Mouse (Mus musculus): ENCODE measurements at regions not wholly inside any gene's neighbourhood (a gene's known extent, or its start where the extent isn't known, plus 50 kb on each side); places are given as distances from the start of the nearest gene placed in this dataset.

DNA sequence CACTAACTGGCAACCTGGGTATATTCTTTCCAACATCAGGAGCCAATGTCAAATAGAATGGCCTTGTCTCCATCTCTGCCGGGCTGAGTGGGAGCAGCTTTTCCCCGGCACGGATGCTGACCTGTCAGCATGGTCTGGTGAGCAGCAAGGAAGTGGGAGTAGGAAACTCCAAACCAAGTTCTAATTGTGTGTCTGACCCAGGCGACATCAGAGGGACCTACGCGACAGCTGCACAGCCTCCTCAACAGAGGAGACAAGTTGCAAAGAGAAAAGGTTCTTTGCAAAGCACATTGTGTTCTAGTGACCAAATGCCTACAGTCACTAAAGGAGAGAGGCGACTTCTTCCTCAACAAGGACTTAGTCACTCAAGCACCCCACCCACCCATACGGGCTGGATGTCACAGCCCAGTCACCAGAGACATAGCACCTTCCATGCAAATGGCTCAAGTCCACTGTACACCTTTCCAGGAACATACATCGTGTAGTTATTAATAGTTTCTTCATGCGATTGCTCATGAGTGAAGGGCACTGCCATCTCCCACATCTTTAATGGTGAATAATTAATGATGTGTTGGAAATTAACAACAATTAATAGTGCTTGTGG lies 334.8 kb upstream of the Hnrnpa3 start:
- TF ChIP-seq CTCF (IDR thresholded peaks at IDR 0.05; ENCODE audit: borderline replicate concordance, control insufficient read depth, extremely low read depth, insufficient read depth, low read length, poor library complexity) (no peak), POLR2A (IDR thresholded peaks at IDR 0.05; ENCODE audit: control insufficient read depth, extremely low read depth, insufficient read depth, low read length, poor library complexity) (no peak)
